Mouse (Mus musculus) heart, adult 2 months (tissue): Measurements from ENCODE around the gene St6galnac5.

Experiments
- CTCF ChIP-seq: fragments of 200-600 bp; IDR thresholded peaks from 2 replicates; pipeline ENCODE4 v1.8.1; 2022; ENCODE audit warnings: antibody characterized with exemption, mild to moderate bottlenecking, moderate library complexity
- EP300 ChIP-seq: fragments of 200-500 bp; IDR thresholded peaks from 2 replicates; pipeline ENCODE4 v1.6.1; 2011; ENCODE audit warnings: low read depth, low read length, control low read depth; ENCODE audit not compliant: insufficient read depth

DNA sequence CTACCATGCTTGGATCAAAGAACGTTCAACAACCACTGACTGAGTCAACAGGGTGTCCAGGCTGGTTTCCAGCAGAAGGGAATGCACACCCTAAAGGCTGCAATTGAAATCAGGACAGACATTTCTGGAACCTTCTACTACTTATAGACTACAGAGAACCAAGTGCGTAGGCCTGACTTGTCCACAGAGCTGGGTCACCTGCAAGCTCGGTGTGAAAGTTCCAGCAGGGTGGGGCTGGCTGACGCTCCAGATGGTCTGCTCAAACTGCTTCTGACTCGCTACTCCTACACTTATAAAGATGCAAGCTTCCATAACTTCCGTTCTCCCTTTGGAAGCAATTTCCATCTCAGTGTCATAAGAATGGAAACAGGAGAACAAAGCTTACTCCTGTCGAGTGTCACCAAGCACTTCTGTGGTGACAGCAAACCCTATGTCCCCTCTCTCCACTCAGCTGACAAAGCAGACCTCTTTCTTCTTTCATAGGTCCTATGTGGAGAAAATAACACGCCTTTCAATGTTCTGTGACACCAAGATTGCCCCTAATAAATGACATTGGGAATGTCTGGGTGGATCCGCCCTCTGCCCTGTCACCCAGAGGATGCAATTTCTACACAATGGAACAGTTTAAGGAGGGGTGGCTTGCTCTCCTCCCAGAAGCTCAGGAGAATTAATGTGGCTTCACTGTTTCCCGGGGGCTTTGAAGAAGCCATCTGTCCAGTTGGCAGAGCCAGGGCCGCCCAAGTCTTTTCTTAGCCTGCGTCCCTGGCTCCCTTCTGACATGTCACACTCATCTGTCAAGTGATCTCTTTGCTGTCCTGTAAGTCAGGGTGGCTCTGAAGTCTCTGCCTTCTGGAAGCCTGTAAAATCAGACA, 114.2 kb downstream of the St6galnac5 start:
- TF ChIP-seq CTCF (no peak), EP300 (no peak)
